Mouse (Mus musculus): Measurements from ENCODE around the gene Nfxl1.
"Not testable (repeated sequence)": the region's sequence is repeated elsewhere in the genome, so short reads cannot be mapped to it uniquely, and the experiment has no call there.

GRCm38 (mm10) chr5:72563183-72563582 lies 3.7 kb upstream of the Nfxl1 start:
- TF ChIP-seq GATA1 (IDR thresholded peaks at IDR 0.05; ENCODE audit: borderline replicate concordance, low read length); CTCF (IDR thresholded peaks at IDR 0.05; ENCODE audit: low read depth, low read length); GATA2 (IDR thresholded peaks at IDR 0.05; ENCODE audit: borderline replicate concordance, low read depth, low read length); POLR2AphosphoS5 (IDR thresholded peaks at IDR 0.05; ENCODE audit: insufficient replicate concordance, low read depth, low read length): not testable (repeated sequence)

Measured in G1E (cell line).